Mouse (Mus musculus) macrophage (primary cell): ENCODE results near the gene Rgs6. TPM values are rescaled to one million over a fixed set of nuclear protein-coding genes. Genes with fewer than 3 reads are reported as not detected.

Source experiments
- H3K27ac ChIP-seq: fragments of 350-480 bp; formaldehyde crosslinking; 2 replicates; pipeline ENCODE4 v1.9.0; 2021
- H3K36me3 ChIP-seq: fragments of 350-480 bp; formaldehyde crosslinking; 2 replicates; pipeline ENCODE4 v1.9.0; 2021; ENCODE audit errors: inconsistent target
- H3K4me3 ChIP-seq: fragments of 350-480 bp; formaldehyde crosslinking; 2 replicates; pipeline ENCODE4 v1.9.0; 2021; ENCODE audit errors: inconsistent target
- H3K79me2 ChIP-seq: fragments of 350-480 bp; formaldehyde crosslinking; 2 replicates; pipeline ENCODE4 v1.9.0; 2021; ENCODE audit errors: inconsistent target
- WGBS: methylation state at CpG from one replicate; pipeline ENCODE4 v1.1.7; 2026; ENCODE audit warnings: inconsistent platforms; ENCODE audit not compliant: missing documents; 5-methylcytosine and 5-hydroxymethylcytosine counted together
- polyA plus RNA-seq: library from polyadenylated mRNA; stranded (reverse); fragments of 250-400 nt; gene quantifications from 3 replicates; pipeline ENCODE4 v1.2.4, GENCODE M21; 2018; ENCODE audit warnings: inconsistent platforms

Gene Rgs6
- polyA plus RNA-seq, 1 experiment from 2014 or later = not detected

DNA sequence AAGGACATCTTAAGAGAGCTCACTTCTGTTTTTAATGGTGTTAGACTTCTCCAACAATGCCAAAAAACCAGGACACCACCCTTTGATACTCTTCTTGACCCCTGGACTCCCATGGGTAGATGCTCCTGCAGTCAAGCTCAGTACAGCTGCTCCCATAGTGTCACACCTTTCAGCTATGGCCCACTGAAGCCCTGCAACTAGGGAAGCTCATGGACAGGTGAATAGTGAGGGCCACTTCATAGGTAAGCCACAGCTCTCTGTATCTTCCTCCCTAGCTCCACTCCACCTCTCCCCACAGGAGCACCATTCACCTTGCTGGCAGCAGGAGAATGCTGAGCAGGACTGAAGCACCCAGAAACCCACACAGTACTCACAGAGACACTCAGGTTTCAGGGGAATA, 384.6 kb downstream of the Rgs6 start:
- no peak overlapping the region for H3K4me3 ChIP-seq
- no peak overlapping the region for H3K27ac ChIP-seq
- no peaks in the 10 kb centered on the region for H3K36me3 ChIP-seq
- no peaks in the 10 kb centered on the region for H3K79me2 ChIP-seq

DNA sequence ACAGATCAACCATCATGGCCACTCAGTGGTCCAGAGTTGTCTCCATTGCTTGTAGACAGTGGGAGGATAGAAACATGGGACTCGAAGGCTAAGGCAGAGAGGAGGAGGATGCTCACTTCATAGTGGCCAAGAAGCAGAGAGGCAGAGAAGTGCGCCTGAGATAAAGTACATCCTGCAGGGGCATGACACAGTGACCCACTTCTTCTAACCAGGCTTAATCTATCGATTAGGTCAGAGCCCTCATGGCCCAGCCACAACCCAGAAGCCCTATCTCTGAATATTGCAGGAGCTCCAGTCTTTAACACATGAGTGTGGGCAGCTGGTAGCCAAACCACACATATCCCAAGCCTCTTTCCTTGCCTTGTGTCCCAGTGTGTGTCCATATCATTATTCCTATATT, 385.7 kb downstream of the Rgs6 start:
- 86% methylated on average over 3 of the region's 3 CpGs for WGBS
- H3K27ac ChIP-seq = no peak overlapping the region
- H3K79me2 ChIP-seq = no peaks in the 10 kb centered on the region
- H3K36me3 ChIP-seq = no peaks in the 10 kb centered on the region
- no peak overlapping the region for H3K4me3 ChIP-seq

DNA sequence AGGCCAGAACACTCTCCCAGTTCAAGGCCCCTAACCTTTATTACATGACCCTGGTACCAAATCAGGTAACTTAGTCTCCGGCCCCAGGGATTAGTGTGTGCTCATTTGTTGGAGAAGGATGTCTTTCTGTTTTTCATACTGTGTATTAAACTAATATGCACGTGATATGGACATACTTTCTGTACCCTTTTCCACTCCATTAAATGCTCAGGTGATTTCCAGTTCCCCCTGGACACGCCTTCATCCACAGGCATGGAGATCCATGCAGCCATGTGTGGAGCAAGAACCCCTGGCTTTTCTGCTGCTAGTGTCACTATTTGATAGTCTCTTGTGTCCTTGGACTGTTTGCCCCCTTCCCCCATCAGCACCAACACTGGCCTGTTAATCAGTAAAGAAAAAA, 390.2 kb downstream of the Rgs6 start:
- Histone ChIP-seq H3K4me3 (no peak overlapping the region), H3K79me2 (no peaks in the 10 kb centered on the region), H3K36me3 (no peaks in the 10 kb centered on the region), H3K27ac (no peak overlapping the region)
- 94% methylated on average over 3 of the region's 3 CpGs for WGBS

DNA sequence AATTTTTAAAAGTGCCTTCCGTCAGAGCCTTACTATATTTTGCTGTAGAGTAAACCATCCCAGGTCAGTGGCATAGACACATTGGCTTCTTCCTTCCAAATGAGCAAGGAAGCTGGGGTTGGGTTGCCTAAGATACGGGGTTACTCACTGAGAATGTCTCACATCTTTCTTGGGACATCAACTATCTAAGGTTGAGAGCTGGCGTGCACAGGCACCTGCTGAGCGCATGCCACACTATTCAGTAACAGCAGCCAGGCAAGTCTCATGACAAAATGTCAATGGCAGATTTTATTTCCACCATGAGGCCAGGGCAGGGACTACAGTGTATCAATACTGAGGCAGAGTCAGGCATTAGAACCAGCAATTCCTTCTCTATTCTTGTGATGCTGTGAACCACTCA, 394.6 kb downstream of the Rgs6 start:
- WGBS = 98% methylated on average over 4 of the region's 4 CpGs
- Histone ChIP-seq H3K4me3 (no peak overlapping the region), H3K27ac (no peak overlapping the region)

DNA sequence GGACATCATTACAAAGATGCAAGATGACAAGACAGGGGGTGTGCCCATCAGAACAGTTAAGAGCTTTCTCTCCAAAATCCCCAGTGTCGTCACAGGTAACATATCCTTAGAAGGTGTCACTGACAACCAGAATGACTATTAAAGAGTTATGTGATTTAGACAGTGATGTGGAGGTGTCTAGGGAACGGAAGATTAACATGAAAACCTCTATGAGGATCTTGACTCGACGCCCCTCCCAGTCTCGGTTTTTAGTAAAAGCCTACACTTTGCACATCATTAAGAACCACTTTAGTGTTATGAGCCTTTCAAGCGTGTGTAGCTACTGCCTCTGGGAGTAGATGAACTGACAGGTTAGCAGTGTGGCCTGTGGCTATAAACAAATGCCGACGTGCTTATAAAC, 397.2 kb downstream of the Rgs6 start:
- Histone ChIP-seq H3K36me3 (no peaks in the 10 kb centered on the region), H3K27ac (no peak overlapping the region), H3K4me3 (no peak overlapping the region), H3K79me2 (no peaks in the 10 kb centered on the region)
- 91% methylated on average over 8 of the region's 8 CpGs for WGBS

More for the DNA sequence above, 394.6 kb downstream of the Rgs6 start:
- Histone ChIP-seq H3K79me2 (no peaks in the 10 kb centered on the region), H3K36me3 (no peaks in the 10 kb centered on the region)

DNA sequence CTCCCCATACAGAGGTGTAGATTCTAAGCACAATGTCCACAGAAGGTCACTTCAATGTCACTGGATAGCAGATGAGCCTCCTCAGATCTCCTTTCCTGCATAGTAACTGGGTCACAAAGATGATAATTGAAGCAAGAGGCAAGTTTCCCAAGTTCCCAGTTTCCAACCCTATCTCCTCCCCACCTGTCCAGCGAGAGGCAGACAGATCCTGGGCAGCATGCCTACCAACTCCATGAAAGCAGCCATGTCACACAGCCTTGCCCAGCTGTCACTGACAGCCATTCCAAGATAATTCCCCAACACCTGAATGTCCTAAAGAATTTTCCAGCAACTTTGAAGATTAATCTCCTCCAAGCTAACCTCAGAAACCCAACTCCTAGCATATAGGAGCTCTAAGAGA, 399.6 kb downstream of the Rgs6 start:
- H3K79me2 ChIP-seq = no peaks in the 10 kb centered on the region
- no peaks in the 10 kb centered on the region for H3K36me3 ChIP-seq
- no peak overlapping the region for H3K27ac ChIP-seq
- WGBS = 67% methylated on average over 1 of the region's 1 CpGs
- H3K4me3 ChIP-seq = no peak overlapping the region

DNA sequence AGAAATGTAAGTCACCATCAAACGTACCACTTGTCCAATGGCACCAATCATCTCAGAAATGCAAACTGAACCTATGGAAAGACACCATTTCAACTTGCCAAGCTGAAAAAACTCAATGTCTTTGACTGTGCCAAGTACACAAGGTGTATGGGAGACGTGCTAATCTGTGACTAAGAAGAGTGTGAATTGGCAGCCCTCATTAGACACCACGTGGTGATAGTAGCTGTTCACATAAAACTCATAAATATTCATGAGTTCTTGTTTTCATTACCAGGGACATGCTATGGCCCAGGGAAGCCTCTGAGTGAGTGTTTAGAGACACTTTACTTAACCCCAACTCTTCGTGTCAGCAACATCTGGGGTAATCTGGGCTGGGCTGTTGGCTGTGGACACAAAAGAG, 405.8 kb downstream of the Rgs6 start:
- no peaks in the 10 kb centered on the region for H3K79me2 ChIP-seq
- H3K36me3 ChIP-seq = no peaks in the 10 kb centered on the region
- no peak overlapping the region for H3K27ac ChIP-seq
- no peak overlapping the region for H3K4me3 ChIP-seq
- WGBS = 77% methylated on average over 4 of the region's 4 CpGs

DNA sequence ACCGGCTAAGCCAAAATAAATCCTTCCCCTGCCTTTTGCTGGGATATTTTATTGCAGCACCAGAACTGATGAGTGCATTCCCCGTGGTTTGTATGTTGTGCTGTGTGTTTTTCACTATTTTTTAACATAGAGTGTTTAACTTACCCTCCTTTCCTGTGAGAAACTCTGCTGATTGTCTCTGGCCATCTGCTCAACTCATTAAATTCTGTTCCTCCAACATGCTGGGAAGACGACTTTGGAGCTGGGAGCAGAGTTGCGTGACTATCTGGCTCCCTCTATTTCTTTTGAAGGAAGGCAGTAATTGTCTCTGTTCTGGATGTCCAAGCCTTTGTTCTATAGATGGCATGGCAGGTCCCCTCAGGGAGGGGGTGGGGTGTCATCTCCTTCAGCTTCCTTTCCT, 408.7 kb downstream of the Rgs6 start:
- Histone ChIP-seq H3K36me3 (no peaks in the 10 kb centered on the region), H3K27ac (no peak overlapping the region), H3K4me3 (no peak overlapping the region), H3K79me2 (no peaks in the 10 kb centered on the region)
- WGBS = 73% methylated on average over 4 of the region's 4 CpGs

DNA sequence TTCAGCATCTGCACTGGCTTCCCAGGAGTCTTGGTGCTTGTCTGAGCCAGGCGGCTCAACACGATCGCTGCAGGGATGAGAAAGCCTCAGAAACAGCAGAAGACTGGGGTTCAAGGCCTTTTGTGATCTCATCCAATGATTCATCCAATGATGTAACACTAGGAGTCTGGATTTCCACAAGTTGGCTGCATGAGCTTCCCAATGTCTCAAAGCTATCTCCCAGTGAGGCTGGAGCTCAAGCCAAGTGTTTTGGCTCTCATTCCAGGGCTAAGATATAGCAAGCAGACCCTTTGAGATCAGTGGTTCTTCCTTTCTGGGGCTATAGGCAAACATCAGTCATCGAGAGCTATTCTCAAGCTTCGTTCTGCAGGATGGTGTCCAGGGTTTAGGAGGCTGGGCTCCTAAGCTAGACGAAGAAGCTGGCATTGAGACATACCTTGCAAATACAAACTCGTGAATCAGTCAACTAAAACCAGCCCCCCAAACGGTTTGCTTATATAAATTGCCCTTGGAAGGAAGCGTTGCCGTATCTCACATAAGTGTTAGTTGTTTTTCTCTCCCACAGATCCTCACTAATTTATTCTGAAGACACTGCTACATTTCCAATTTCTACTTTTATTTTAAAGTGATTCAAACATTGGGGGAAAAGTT, 410.7 kb downstream of the Rgs6 start:
- WGBS = 84% methylated on average over 10 of the region's 10 CpGs
- no peak overlapping the region for H3K4me3 ChIP-seq
- no peaks in the 10 kb centered on the region for H3K36me3 ChIP-seq
- no peak overlapping the region for H3K27ac ChIP-seq
- no peaks in the 10 kb centered on the region for H3K79me2 ChIP-seq

DNA sequence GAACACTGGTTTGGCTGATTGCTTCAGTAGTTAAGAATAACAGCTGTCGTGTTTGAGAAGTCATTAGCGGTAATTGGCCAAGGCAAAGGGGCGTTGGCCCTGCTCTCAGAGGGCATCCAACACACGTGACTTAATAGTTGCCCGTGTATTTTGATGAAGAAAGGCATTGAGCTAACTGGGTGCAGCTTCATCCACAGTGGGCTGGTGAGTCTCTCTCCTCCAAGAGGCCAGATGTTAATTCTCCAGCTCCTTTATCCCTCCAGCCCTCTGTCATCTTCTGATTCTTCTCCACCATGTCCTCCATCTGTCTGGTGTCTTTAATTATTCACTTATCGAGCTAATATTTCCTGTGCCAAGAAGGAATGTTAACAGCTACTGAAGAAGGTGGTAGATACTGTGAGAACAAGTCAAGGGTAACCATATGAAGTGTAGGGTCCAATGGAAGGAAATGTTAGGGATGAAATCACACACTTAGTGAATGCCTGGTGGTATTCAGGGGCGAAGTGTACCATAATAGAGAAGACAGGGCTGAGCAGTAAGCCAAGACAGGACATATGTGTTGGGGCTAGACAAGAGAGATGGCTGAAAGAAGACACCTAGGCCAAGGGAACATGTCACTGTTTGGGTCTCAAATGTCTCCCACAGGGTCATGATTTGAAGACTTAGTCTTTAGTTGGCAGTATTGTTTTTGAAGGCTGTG, 411.4 kb downstream of the Rgs6 start:
- Histone ChIP-seq H3K36me3 (no peaks in the 10 kb centered on the region), H3K27ac (no peak overlapping the region), H3K79me2 (no peaks in the 10 kb centered on the region), H3K4me3 (no peak overlapping the region)
- WGBS = 92% methylated on average over 7 of the region's 7 CpGs

DNA sequence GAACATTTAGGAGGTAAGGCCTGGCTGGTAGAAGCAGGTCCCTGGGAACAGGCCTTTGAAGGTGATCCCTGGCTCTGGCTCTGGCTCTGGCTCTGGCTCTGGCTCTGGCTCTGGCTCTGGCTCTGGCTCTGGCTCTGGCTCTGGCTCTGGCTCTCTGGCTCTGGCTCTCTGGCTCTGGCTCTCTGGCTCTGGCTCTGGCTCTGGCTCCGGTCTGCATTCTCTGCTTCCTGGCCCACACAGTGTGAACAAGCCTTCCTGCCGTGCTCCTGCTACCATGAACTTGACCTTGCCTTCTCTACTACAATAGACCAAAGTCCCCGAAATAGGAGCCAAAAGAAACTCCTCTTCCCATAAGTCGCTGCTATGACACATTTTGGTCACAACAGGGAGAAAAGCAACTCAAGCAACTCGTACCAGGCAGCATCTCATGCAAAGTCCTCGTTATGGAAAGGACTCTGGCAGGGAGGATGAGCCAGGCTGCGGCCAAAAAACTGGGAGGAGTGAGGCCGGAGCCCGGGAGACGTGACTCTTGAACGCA, 412.0 kb downstream of the Rgs6 start:
- WGBS = 91% methylated on average over 11 of the region's 11 CpGs
- H3K27ac ChIP-seq = no peak overlapping the region

DNA sequence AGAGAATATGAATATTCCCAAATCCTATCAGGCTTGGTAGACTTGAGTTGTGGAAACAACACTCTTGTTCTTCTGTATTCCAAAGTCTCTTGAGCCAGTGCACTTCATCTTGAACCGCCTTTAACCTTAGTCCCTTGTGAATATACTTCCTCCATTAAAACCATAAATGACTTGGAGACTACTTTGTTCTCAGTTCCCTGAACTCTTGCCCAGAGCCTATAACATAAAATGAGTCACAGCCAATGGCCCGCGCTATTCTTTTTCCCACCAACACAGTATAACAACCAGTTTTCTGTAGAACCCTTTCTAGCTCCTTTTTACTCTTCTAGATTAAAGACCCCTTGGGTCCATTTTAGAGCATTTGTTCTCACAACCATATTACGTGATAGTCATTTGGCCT, 412.9 kb downstream of the Rgs6 start:
- H3K79me2 ChIP-seq = no peaks in the 10 kb centered on the region
- no peak overlapping the region for H3K4me3 ChIP-seq
- H3K27ac ChIP-seq = no peak overlapping the region
- 96% methylated on average over 4 of the region's 4 CpGs for WGBS
- no peaks in the 10 kb centered on the region for H3K36me3 ChIP-seq

More for the DNA sequence above, 412.0 kb downstream of the Rgs6 start:
- no peak overlapping the region for H3K4me3 ChIP-seq
- H3K79me2 ChIP-seq = no peaks in the 10 kb centered on the region
- H3K36me3 ChIP-seq = no peaks in the 10 kb centered on the region

DNA sequence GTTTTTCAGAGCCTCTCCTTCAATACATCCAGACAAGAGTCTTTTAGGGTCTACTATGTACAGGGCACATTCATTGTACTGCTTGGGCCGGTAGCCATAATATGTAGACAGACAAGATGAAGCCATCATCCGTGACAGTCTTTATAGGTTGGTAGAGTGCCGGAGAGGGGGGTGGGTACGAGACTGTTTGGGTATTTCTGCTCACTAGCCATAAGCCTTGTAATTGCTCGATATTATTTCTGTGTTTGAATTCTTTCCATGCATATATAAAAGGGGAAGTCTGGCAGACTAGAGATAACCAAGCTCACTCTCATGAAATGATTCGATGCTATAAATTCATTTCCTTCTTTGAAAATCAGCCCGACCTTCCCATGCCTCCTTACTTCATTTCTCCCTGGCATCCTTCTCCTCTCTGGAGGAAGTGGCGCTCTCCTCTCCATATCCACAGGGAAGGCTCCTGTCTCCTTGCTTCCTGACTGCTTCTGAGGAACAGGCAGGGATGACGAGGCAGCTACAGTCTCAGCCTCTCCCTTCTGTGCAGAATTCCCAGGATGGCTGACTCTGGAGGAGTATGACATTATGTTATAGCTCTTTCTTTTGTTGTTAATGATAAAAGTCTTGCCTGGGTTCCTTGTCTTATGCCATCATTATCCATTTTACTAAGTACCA, 416.1 kb downstream of the Rgs6 start:
- Histone ChIP-seq H3K36me3 (no peaks in the 10 kb centered on the region), H3K4me3 (no peak overlapping the region), H3K79me2 (no peaks in the 10 kb centered on the region), H3K27ac (no peak overlapping the region)
- WGBS = 7% methylated on average over 9 of the region's 9 CpGs

DNA sequence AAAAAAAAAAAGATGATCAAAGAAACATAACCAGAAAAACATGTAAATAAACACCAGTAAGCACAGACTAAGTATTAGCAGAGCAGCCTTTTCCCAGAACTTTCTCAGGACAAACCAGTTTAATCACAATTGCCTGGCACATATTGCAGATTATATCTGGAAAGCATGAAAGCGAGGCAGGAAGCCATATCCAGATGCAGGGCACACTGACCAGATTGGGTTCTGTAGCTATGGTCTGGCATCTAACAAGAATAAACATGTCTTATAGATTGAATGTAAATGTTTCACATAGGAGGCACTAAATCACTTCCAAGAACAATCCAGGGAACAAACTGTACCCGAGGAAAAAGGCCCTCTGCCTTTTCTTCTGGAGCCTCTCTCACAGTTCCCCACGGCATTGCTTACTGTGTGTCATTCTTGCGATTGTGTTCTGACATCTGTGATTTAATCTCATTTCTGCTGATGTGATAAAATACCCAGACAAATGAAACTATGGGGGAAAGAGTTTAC, 423.0 kb downstream of the Rgs6 start:
- 87% methylated on average over 4 of the region's 4 CpGs for whole genome bisulfite sequencing
- Histone ChIP-seq H3K27ac (no peak overlapping the region), H3K4me3 (no peak overlapping the region), H3K36me3 (no peaks in the 10 kb centered on the region), H3K79me2 (no peaks in the 10 kb centered on the region)
